Mouse (Mus musculus) adrenal gland, adult 10 weeks (tissue): Measurements from ENCODE around the gene Thbs4. TPM values are rescaled to one million over a fixed set of nuclear protein-coding genes. Genes with fewer than 3 reads are reported as not detected.

Source experiments
- polyA plus RNA-seq: library from polyadenylated mRNA; stranded (reverse); fragments of 350-450 nt; fragmentation: Illumina TruSeq; extraction: RNeasy Lipid Tissue Mini Kit (QIAGEN cat#74804); gene quantifications from one replicate; pipeline ENCODE4 v1.2.3, GENCODE M21; 2014; ENCODE audit warnings: low read depth, low replicate concordance

Gene Thbs4
- polyA plus RNA-seq = 0.58 TPM

DNA sequence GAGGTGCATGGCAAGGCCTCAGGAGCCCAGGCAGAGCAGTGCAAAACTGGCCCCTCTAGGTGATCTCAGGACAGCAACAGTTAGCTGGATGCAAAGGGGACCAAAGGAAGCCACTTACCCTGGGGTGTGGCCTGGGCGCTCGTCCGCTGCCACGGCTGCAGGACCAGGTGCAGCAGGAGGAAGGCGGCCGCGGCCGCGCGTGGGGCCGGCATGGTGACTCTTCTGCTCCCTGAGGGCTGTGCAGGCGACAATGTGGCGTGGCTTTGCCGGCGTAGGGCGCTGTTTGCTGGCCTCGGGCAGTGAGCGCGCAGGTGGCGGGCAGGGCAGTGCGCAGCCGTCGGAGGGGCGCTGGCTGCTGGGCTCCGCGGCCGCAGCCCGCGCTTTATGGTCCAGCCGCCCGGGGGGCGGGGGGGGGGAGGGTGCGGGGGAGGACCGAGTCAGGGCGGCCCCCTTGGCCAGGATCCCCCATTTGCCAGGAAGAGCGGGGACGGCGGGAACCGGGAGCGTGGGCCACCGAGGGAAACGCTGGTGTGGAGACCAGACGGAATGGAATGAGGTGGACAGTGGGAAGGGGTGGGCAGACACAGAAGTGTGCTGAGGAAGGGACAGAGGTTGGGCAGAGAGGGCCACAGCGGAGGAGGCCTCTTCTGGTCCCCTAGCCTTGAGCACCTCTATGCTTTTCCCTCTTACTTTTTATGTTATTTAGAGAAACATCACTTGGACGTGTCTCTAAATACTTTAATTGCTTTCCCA, at the start of gene Thbs4:
Gene Thbs4 (minus strand): TSS at position 357 of the 753 bp plus-strand sequence.

Other genes with a start within 250 kb of the Thbs4 start
- not detected for gene Spz1, start 218.6 kb downstream of the Thbs4 start, polyA plus RNA-seq
- 74.6 TPM for gene Serinc5, start 183.7 kb downstream of the Thbs4 start, polyA plus RNA-seq
- gene Mtx3, start 49.9 kb upstream of the Thbs4 start, polyA plus RNA-seq = 39.0 TPM